Mouse (Mus musculus) liver, postnatal 0 days (tissue): ENCODE results near the gene Palm3. TPM values are rescaled to one million over a fixed set of nuclear protein-coding genes. Genes with fewer than 3 reads are reported as not detected.
"Not testable (repeated sequence)": the region's sequence is repeated elsewhere in the genome, so short reads cannot be mapped to it uniquely, and the experiment has no call there.

Experiments used
- ATAC-seq: fragments of 200-750 bp; cut with Nextera tagmentation; 2 replicates; pipeline ENCODE4 v1.8.0; 2017; ENCODE audit warnings: mild to moderate bottlenecking, moderate library complexity
- DNase-seq: peaks from one replicate; pipeline ENCODE4 v3.0.0-alpha.2; 2016
- H3K27ac ChIP-seq: fragments of 300-500 bp; sonication (generic); 2 replicates; pipeline ENCODE4 v1.5.1; 2014; ENCODE audit warnings: antibody characterized with exemption, moderate library complexity, mild to moderate bottlenecking, low read depth
- H3K27me3 ChIP-seq: fragments of 300-500 bp; sonication (generic); 2 replicates; pipeline ENCODE4 v1.6.1; 2014; ENCODE audit warnings: low read length, control low read depth, mixed read lengths; ENCODE audit not compliant: insufficient read depth
- H3K36me3 ChIP-seq: fragments of 300-500 bp; sonication (generic); replicated peaks from 2 replicates; pipeline ENCODE4 v1.6.1; 2014; ENCODE audit warnings: mild to moderate bottlenecking, control low read depth, low read length, moderate library complexity, mixed read lengths; ENCODE audit not compliant: insufficient read depth
- H3K4me1 ChIP-seq: fragments of 300-500 bp; sonication (generic); 2 replicates; pipeline ENCODE4 v1.6.1; 2014; ENCODE audit warnings: antibody characterized with exemption, mild to moderate bottlenecking, control low read depth; ENCODE audit not compliant: insufficient read depth
- H3K4me2 ChIP-seq: fragments of 300-500 bp; sonication (generic); 2 replicates; pipeline ENCODE4 v1.6.1; 2014; ENCODE audit warnings: low read depth, mild to moderate bottlenecking, low read length, moderate library complexity, mixed read lengths
- H3K4me3 ChIP-seq: fragments of 300-500 bp; sonication (generic); 2 replicates; pipeline ENCODE4 v1.5.1; 2014; ENCODE audit warnings: low read depth, low read length
- H3K9ac ChIP-seq: fragments of 300-500 bp; sonication (generic); replicated peaks from 2 replicates; pipeline ENCODE4 v1.6.1; 2014; ENCODE audit warnings: mild to moderate bottlenecking, moderate library complexity
- H3K9me3 ChIP-seq: fragments of 300-500 bp; sonication (generic); 2 replicates; pipeline ENCODE4 v1.6.1; 2016; ENCODE audit warnings: mild to moderate bottlenecking, control low read depth, low read length, mixed read lengths
- CTCF ChIP-seq: sonication (generic); IDR thresholded peaks from 2 replicates; pipeline ENCODE4 v1.5.1; 2016; ENCODE audit warnings: antibody characterized with exemption, low read depth
- EP300 ChIP-seq: IDR thresholded peaks from 2 replicates; pipeline ENCODE4 v1.6.1; 2016; ENCODE audit warnings: antibody characterized with exemption, low read depth, mild to moderate bottlenecking
- WGBS: fragments of 180-500 bp; shearing (Covaris S2); extraction: QIAGEN DNeasy Blood & Tissue Kit; methylation state at CpG from one replicate; pipeline ENCODE4 v1.1.7; 2014; ENCODE audit not compliant: insufficient replicate concordance; 5-methylcytosine and 5-hydroxymethylcytosine counted together
- polyA plus RNA-seq: library from polyadenylated mRNA; unstranded; fragments of >200 nt; fragmentation: Nextera tagmentation; extraction: Ambion mirVana; gene quantifications from 2 replicates; pipeline ENCODE4 v1.2.1, GENCODE M21; 2015

Gene Palm3
- polyA plus RNA-seq, 1 experiment from 2014 or later: 0.04 TPM

GRCm38 (mm10) chr8:83999825-84000224 lies 21.4 kb upstream of the Palm3 start:
- 91% methylated on average over 2 of the region's 2 CpGs for WGBS
- H3K4me3 ChIP-seq: no peak overlapping the region
- peaks cover 32% of the 10 kb centered on the region for H3K4me1 ChIP-seq
- H3K36me3 ChIP-seq: peaks cover 15% of the 10 kb centered on the region; the same call in 1 of the 2 replicates
- TF ChIP-seq EP300 (no peak), CTCF (no peak)
- no peaks in the 10 kb centered on the region for H3K9me3 ChIP-seq
- no peak overlapping the region for H3K27ac ChIP-seq
- H3K9ac ChIP-seq: no peak overlapping the region
- DNase-seq (no peak), ATAC-seq (no peak)
- no peaks in the 10 kb centered on the region for H3K27me3 ChIP-seq
- H3K4me2 ChIP-seq: 0 out of 2 replicates have a peak overlapping the region, but pooled peaks have one; percentile 91

GRCm38 (mm10) chr8:84001281-84002000 lies 19.8 kb upstream of the Palm3 start, which contains the start of gene 1700067K01Rik:
1700067K01Rik (plus strand) TSS chr8:84001502.
- Histone ChIP-seq H3K4me2 (no peak within 1 kb of the TSS), H3K9ac (no peak within 1 kb of the TSS), H3K4me3 (no peak within 1 kb of the TSS), H3K9me3 (no peaks in the 10 kb centered on the region), H3K36me3 (peaks cover 15% of the 10 kb centered on the region; the same call in 1 of the 2 replicates), H3K27me3 (no peaks in the 10 kb centered on the region), H3K4me1 (peaks cover 29% of the 10 kb centered on the region), H3K27ac (no peak within 1 kb of the TSS)
- TF ChIP-seq EP300: no peak
- TF ChIP-seq CTCF: no peak
- DNase-seq (no peak), ATAC-seq (no peak)
- WGBS: 74% methylated on average over 60 of the region's 61 CpGs

- Histone ChIP-seq H3K9me3 (no peaks in the 10 kb centered on the region), H3K27me3 (no peaks in the 10 kb centered on the region), H3K4me3 (no peak overlapping the region), H3K27ac (no peak overlapping the region), H3K9ac (no peak overlapping the region), H3K36me3 (peaks cover 15% of the 10 kb centered on the region; the same call in 1 of the 2 replicates), H3K4me2 (no peak overlapping the region), H3K4me1 (peaks cover 27% of the 10 kb centered on the region)
- no peak for TF ChIP-seq CTCF
- TF ChIP-seq EP300: no peak
- WGBS: 68% methylated on average over 12 of the region's 12 CpGs
- DNase-seq (no peak), ATAC-seq (no peak)
Measured at GRCm38 (mm10) chr8:84002957-84003611, 18.2 kb upstream of the Palm3 start.

DNA sequence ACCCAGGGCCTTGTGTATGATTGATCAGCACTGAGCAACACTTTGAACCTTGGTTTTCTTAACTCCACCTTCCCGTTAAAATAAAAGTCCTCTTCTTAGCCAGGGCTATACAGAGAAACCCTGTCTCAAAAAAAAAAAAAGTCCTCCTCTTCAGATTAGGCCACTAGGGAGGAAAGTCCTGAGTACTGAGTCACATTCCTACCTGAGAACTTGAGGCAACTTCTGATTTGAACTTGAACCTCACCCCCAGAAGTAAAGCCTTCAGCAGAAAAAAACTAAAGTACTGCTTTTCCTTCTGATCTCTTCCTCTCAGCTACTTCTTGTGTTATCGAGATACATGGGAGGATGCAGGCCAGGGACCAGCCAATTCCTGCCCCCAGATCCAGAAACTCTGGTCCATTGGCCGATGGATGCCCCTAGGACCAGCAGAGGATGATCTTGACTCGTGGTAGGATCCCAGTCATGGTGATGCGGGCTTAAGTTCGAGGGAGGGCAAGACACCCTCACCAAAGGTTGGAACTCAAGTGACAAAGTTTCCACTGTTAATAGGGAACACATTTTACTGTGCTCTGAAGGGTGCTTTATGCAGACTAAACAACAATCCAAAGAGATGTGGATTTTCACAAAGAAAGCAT lies 17.5 kb upstream of the Palm3 start:
- Histone ChIP-seq H3K9ac (peak overlapping the region; percentile 63; the same call in 1 of the 2 replicates), H3K4me1 (peaks cover 24% of the 10 kb centered on the region), H3K4me3 (peak overlapping the region; percentile 57; the same call in 1 of the 2 replicates), H3K9me3 (no peaks in the 10 kb centered on the region), H3K27ac (no peak overlapping the region; the same call in 1 of the 2 replicates), H3K27me3 (no peaks in the 10 kb centered on the region), H3K36me3 (peaks cover 15% of the 10 kb centered on the region; the same call in 1 of the 2 replicates), H3K4me2 (peak overlapping the region; percentile 83)
- WGBS: 71% methylated on average over 6 of the region's 6 CpGs
- TF ChIP-seq EP300: no peak
- no peak for TF ChIP-seq CTCF
- DNase-seq (no peak), ATAC-seq (no peak)

GRCm38 (mm10) chr8:84004533-84005201 lies 16.6 kb upstream of the Palm3 start:
- H3K27ac ChIP-seq: peak overlapping the region; percentile 77
- peak overlapping the region; percentile 83 for H3K4me2 ChIP-seq
- peaks cover 16% of the 10 kb centered on the region for H3K4me1 ChIP-seq
- WGBS: 2% methylated on average over 30 of the region's 30 CpGs
- H3K27me3 ChIP-seq: peaks cover 2% of the 10 kb centered on the region; the same call in 1 of the 2 replicates
- H3K4me3 ChIP-seq: peak overlapping the region; percentile 57
- no peaks in the 10 kb centered on the region for H3K9me3 ChIP-seq
- H3K36me3 ChIP-seq: peaks cover 9% of the 10 kb centered on the region; the same call in 1 of the 2 replicates
- H3K9ac ChIP-seq: peak overlapping the region; percentile 63
- TF ChIP-seq EP300: peak; percentile 41; the same call in 1 of the 2 replicates
- TF ChIP-seq CTCF: no peak
- peak; percentile 92 for ATAC-seq
- peak; percentile 93 for DNase-seq

GRCm38 (mm10) chr8:84005502-84005901 lies 15.8 kb upstream of the Palm3 start:
- H3K9ac ChIP-seq, H3K9me3 ChIP-seq, DNase-seq, H3K36me3 ChIP-seq, H3K4me3 ChIP-seq, ATAC-seq: not testable (repeated sequence)
- WGBS: 83% methylated on average over 7 of the region's 7 CpGs
- Histone ChIP-seq H3K4me1 (peaks cover 18% of the 10 kb centered on the region), H3K4me2 (peak overlapping the region; percentile 83; the same call in 1 of the 2 replicates), H3K27me3 (peaks cover 10% of the 10 kb centered on the region), H3K27ac (peak overlapping the region; percentile 77; the same call in 1 of the 2 replicates)
